Mouse (Mus musculus): ENCODE measurements around the gene Gm815. TPM values are rescaled to one million over a fixed set of nuclear protein-coding genes. Genes with fewer than 3 reads are reported as not detected.

Gene Gm815
- polyA plus RNA-seq, 1 experiment = not detected

GRCm38 (mm10) chr19:26870280-26870679 is 15.4 kb upstream of the Gm815 start:
- WGBS = 74% methylated on average over 7 of the region's 7 CpGs
- H3K27ac ChIP-seq (ENCODE audit: insufficient read depth, low read depth, low read length) = no peak overlapping the region
- H3K4me1 ChIP-seq (ENCODE audit: control insufficient read depth, insufficient read depth, low read length) = peaks cover 7% of the 10 kb centered on the region
- no peak overlapping the region for H3K4me3 ChIP-seq (ENCODE audit: insufficient read depth, low read depth, low read length)
- TF ChIP-seq POLR2A (IDR thresholded peaks at IDR 0.05; ENCODE audit: insufficient read depth, low read depth, low read length) (no peak), CTCF (IDR thresholded peaks at IDR 0.05; ENCODE audit: insufficient read depth, low read depth, low read length) (no peak)

- Histone ChIP-seq H3K27ac (ENCODE audit: insufficient read depth, low read depth, low read length) (no peak overlapping the region), H3K4me3 (ENCODE audit: insufficient read depth, low read depth, low read length) (no peak overlapping the region), H3K4me1 (ENCODE audit: control insufficient read depth, insufficient read depth, low read length) (peaks cover 14% of the 10 kb centered on the region)
- WGBS = 68% methylated on average over 3 of the region's 3 CpGs
- TF ChIP-seq POLR2A (IDR thresholded peaks at IDR 0.05; ENCODE audit: insufficient read depth, low read depth, low read length) = no peak
- TF ChIP-seq CTCF (IDR thresholded peaks at IDR 0.05; ENCODE audit: insufficient read depth, low read depth, low read length) = no peak
Measured at GRCm38 (mm10) chr19:26871096-26871495, 14.6 kb upstream of the Gm815 start.

- no peak overlapping the region for H3K4me3 ChIP-seq (ENCODE audit: insufficient read depth, low read depth, low read length)
- H3K4me1 ChIP-seq (ENCODE audit: control insufficient read depth, insufficient read depth, low read length) = peaks cover 12% of the 10 kb centered on the region
- 48% methylated on average over 6 of the region's 6 CpGs for WGBS
- no peak overlapping the region for H3K27ac ChIP-seq (ENCODE audit: insufficient read depth, low read depth, low read length)
- TF ChIP-seq CTCF (IDR thresholded peaks at IDR 0.05; ENCODE audit: insufficient read depth, low read depth, low read length) (no peak), POLR2A (IDR thresholded peaks at IDR 0.05; ENCODE audit: insufficient read depth, low read depth, low read length) (no peak)
Measured at GRCm38 (mm10) chr19:26872886-26873285, 12.8 kb upstream of the Gm815 start.

GRCm38 (mm10) chr19:26875601-26876000 is 10.1 kb upstream of the Gm815 start:
- Histone ChIP-seq H3K27ac (ENCODE audit: insufficient read depth, low read depth, low read length) (no peak overlapping the region), H3K4me3 (ENCODE audit: insufficient read depth, low read depth, low read length) (no peak overlapping the region), H3K4me1 (ENCODE audit: control insufficient read depth, insufficient read depth, low read length) (peaks cover 12% of the 10 kb centered on the region)
- no peak for TF ChIP-seq POLR2A (IDR thresholded peaks at IDR 0.05; ENCODE audit: insufficient read depth, low read depth, low read length)
- no peak for TF ChIP-seq CTCF (IDR thresholded peaks at IDR 0.05; ENCODE audit: insufficient read depth, low read depth, low read length)
- WGBS = 83% methylated on average over 6 of the region's 6 CpGs

- Histone ChIP-seq H3K4me3 (ENCODE audit: insufficient read depth, low read depth, low read length) (no peak overlapping the region), H3K27ac (ENCODE audit: insufficient read depth, low read depth, low read length) (no peak overlapping the region), H3K4me1 (ENCODE audit: control insufficient read depth, insufficient read depth, low read length) (peaks cover 12% of the 10 kb centered on the region)
- WGBS = 40% methylated on average over 10 of the region's 10 CpGs
- TF ChIP-seq CTCF (IDR thresholded peaks at IDR 0.05; ENCODE audit: insufficient read depth, low read depth, low read length) = no peak
- no peak for TF ChIP-seq POLR2A (IDR thresholded peaks at IDR 0.05; ENCODE audit: insufficient read depth, low read depth, low read length)
Measured at GRCm38 (mm10) chr19:26877180-26877775, 8.4 kb upstream of the Gm815 start.

- 95% methylated on average over 4 of the region's 4 CpGs for WGBS
- no peak overlapping the region for H3K27ac ChIP-seq (ENCODE audit: insufficient read depth, low read depth, low read length)
- H3K4me3 ChIP-seq (ENCODE audit: insufficient read depth, low read depth, low read length) = no peak overlapping the region
- TF ChIP-seq POLR2A (IDR thresholded peaks at IDR 0.05; ENCODE audit: insufficient read depth, low read depth, low read length) (no peak), CTCF (IDR thresholded peaks at IDR 0.05; ENCODE audit: insufficient read depth, low read depth, low read length) (no peak)
- peaks cover 9% of the 10 kb centered on the region for H3K4me1 ChIP-seq (ENCODE audit: control insufficient read depth, insufficient read depth, low read length)
Measured at GRCm38 (mm10) chr19:26879856-26880255, 5.8 kb upstream of the Gm815 start.

- H3K4me3 ChIP-seq (ENCODE audit: insufficient read depth, low read depth, low read length) = no peak overlapping the region
- no peak overlapping the region for H3K27ac ChIP-seq (ENCODE audit: insufficient read depth, low read depth, low read length)
- no peaks in the 10 kb centered on the region for H3K4me1 ChIP-seq (ENCODE audit: control insufficient read depth, insufficient read depth, low read length)
- TF ChIP-seq CTCF (IDR thresholded peaks at IDR 0.05; ENCODE audit: insufficient read depth, low read depth, low read length) (no peak), POLR2A (IDR thresholded peaks at IDR 0.05; ENCODE audit: insufficient read depth, low read depth, low read length) (no peak)
- 93% methylated on average over 10 of the region's 10 CpGs for WGBS
Measured at GRCm38 (mm10) chr19:26881866-26882427, 3.7 kb upstream of the Gm815 start.

- H3K4me3 ChIP-seq (ENCODE audit: insufficient read depth, low read depth, low read length) = no peak overlapping the region
- TF ChIP-seq CTCF (IDR thresholded peaks at IDR 0.05; ENCODE audit: insufficient read depth, low read depth, low read length) = no peak
- no peak for TF ChIP-seq POLR2A (IDR thresholded peaks at IDR 0.05; ENCODE audit: insufficient read depth, low read depth, low read length)
- H3K27ac ChIP-seq (ENCODE audit: insufficient read depth, low read depth, low read length) = no peak overlapping the region
- H3K4me1 ChIP-seq (ENCODE audit: control insufficient read depth, insufficient read depth, low read length) = 0 out of 2 replicates have a peak, but pooled peaks cover 3% of the 10 kb centered on the region
- 26% methylated on average over 9 of the region's 9 CpGs for WGBS
Measured at GRCm38 (mm10) chr19:26888171-26888570, 2.5 kb downstream of the Gm815 start.

- 45% methylated on average over 9 of the region's 9 CpGs for WGBS
- Histone ChIP-seq H3K4me1 (ENCODE audit: control insufficient read depth, insufficient read depth, low read length) (0 out of 2 replicates have a peak, but pooled peaks cover 3% of the 10 kb centered on the region), H3K4me3 (ENCODE audit: insufficient read depth, low read depth, low read length) (no peak overlapping the region), H3K27ac (ENCODE audit: insufficient read depth, low read depth, low read length) (no peak overlapping the region)
- TF ChIP-seq POLR2A (IDR thresholded peaks at IDR 0.05; ENCODE audit: insufficient read depth, low read depth, low read length) = no peak
Measured at GRCm38 (mm10) chr19:26891306-26891964, 5.8 kb downstream of the Gm815 start.

Data from olfactory bulb, adult 2 months (tissue).